Mouse (Mus musculus): ENCODE measurements around the gene Tnip2. TPM values are rescaled to one million over a fixed set of nuclear protein-coding genes. Genes with fewer than 3 reads are reported as not detected.

Gene Tnip2
- polyA plus RNA-seq, 1 experiment, result 22.0 TPM

DNA sequence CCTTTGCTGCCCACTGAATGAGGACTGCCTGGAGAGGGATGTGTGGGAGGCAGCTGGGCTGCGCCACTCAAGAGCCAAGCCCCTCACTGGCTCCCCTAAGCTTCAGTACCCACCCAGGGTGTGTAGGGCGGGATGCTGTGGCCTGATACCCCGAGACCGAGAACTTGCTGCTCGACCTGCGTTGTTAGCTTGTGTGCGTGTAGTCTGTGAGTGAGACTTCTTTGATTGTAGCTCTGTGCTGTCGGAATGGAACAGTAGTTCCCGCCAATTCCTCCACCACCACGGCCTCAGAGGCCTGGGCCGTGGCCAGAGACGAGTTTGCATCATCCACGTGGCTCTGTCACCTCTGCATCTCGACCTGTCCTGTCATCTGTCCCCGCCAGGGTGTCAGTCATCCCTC, 28.1 kb downstream of the Tnip2 start:
- H3K4me1 ChIP-seq (replicated peaks; ENCODE audit: control insufficient read depth, insufficient read depth, low read length), result no peaks in the 10 kb centered on the region
- no peaks in the 10 kb centered on the region for H3K27me3 ChIP-seq (ENCODE audit: control insufficient read depth, insufficient read depth, low read length)
- 97% methylated on average over 15 of the region's 15 CpGs for whole genome bisulfite sequencing
- peaks cover 3% of the 10 kb centered on the region for H3K36me3 ChIP-seq (ENCODE audit: control insufficient read depth, insufficient read depth, low read length)
- H3K27ac ChIP-seq (ENCODE audit: control insufficient read depth, insufficient read depth, low read length), result no peak overlapping the region
- DNase-seq, result no peak
- no peak overlapping the region for H3K4me3 ChIP-seq (ENCODE audit: control insufficient read depth, insufficient read depth, low read length)
- TF ChIP-seq CTCF (IDR thresholded peaks at IDR 0.05; ENCODE audit: borderline replicate concordance, control insufficient read depth, extremely low read depth, insufficient read depth, low read length, poor library complexity) (no peak), POLR2A (IDR thresholded peaks at IDR 0.05; ENCODE audit: control insufficient read depth, extremely low read depth, insufficient read depth, low read length, poor library complexity) (no peak)

DNA sequence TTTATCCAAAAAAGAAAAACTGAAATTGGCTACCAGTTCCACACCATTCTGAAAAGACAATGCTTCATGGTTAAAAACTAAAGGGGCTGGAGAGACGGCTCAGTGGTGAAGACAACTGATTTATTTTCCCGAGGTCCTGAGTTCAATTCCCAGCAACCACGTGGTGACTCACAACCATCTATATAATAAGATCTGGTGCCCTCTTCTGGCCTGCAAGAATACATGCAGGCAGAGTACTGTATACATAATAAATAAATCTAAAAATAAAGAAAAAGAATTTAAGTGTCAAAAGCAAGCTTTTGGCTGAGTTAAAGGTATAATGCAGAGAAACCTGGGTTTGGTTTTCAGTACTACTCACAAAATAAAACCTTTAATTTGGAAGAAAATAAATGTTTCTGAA, 32.9 kb downstream of the Tnip2 start:
- Histone ChIP-seq H3K36me3 (ENCODE audit: control insufficient read depth, insufficient read depth, low read length) (peaks cover 32% of the 10 kb centered on the region), H3K4me1 (replicated peaks; ENCODE audit: control insufficient read depth, insufficient read depth, low read length) (no peaks in the 10 kb centered on the region), H3K27me3 (ENCODE audit: control insufficient read depth, insufficient read depth, low read length) (no peaks in the 10 kb centered on the region), H3K4me3 (ENCODE audit: control insufficient read depth, insufficient read depth, low read length) (no peak overlapping the region), H3K27ac (ENCODE audit: control insufficient read depth, insufficient read depth, low read length) (no peak overlapping the region)
- WGBS, result 93% methylated on average over 3 of the region's 3 CpGs
- no peak for DNase-seq
- no peak for TF ChIP-seq POLR2A (IDR thresholded peaks at IDR 0.05; ENCODE audit: control insufficient read depth, extremely low read depth, insufficient read depth, low read length, poor library complexity)
- no peak for TF ChIP-seq CTCF (IDR thresholded peaks at IDR 0.05; ENCODE audit: borderline replicate concordance, control insufficient read depth, extremely low read depth, insufficient read depth, low read length, poor library complexity)

- H3K27me3 ChIP-seq (ENCODE audit: control insufficient read depth, insufficient read depth, low read length), result no peaks in the 10 kb centered on the region
- no peak for DNase-seq
- WGBS, result 100% methylated on average over 2 of the region's 2 CpGs
These were observed 45.6 kb downstream of the Tnip2 start for GRCm38 (mm10) chr5:34468039-34468775.

DNA sequence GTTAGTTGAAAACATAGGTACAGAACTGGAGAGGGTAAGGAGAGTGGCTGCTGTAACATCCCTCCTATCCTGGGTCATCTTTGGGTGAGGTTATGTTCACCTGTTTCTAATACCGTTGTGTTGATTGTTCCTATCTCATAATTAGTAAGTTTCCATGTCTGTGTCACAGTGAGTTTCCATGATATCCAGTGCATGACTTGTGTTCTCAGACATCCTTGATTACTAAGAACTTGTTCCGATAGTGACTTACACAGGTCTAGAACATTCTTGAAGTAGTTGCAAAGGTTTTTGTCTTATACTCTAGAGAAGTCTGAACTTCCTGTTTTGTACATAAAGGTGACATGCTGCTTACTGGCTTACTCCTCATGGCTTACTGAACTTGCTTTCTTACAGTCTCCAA, 47.1 kb downstream of the Tnip2 start:
- DNase-seq, result no peak
- no peak for TF ChIP-seq POLR2A (IDR thresholded peaks at IDR 0.05; ENCODE audit: control insufficient read depth, extremely low read depth, insufficient read depth, low read length, poor library complexity)
- TF ChIP-seq CTCF (IDR thresholded peaks at IDR 0.05; ENCODE audit: borderline replicate concordance, control insufficient read depth, extremely low read depth, insufficient read depth, low read length, poor library complexity), result no peak
- Histone ChIP-seq H3K4me3 (ENCODE audit: control insufficient read depth, insufficient read depth, low read length) (no peak overlapping the region), H3K4me1 (replicated peaks; ENCODE audit: control insufficient read depth, insufficient read depth, low read length) (peaks cover 11% of the 10 kb centered on the region), H3K27ac (ENCODE audit: control insufficient read depth, insufficient read depth, low read length) (no peak overlapping the region), H3K36me3 (ENCODE audit: control insufficient read depth, insufficient read depth, low read length) (peaks cover 40% of the 10 kb centered on the region), H3K27me3 (ENCODE audit: control insufficient read depth, insufficient read depth, low read length) (no peaks in the 10 kb centered on the region)
- 89% methylated on average over 2 of the region's 2 CpGs for WGBS

More at GRCm38 (mm10) chr5:34468039-34468775, 45.6 kb downstream of the Tnip2 start:
- Histone ChIP-seq H3K4me3 (ENCODE audit: control insufficient read depth, insufficient read depth, low read length) (no peak overlapping the region), H3K27ac (ENCODE audit: control insufficient read depth, insufficient read depth, low read length) (no peak overlapping the region), H3K4me1 (replicated peaks; ENCODE audit: control insufficient read depth, insufficient read depth, low read length) (peaks cover 11% of the 10 kb centered on the region), H3K36me3 (ENCODE audit: control insufficient read depth, insufficient read depth, low read length) (peaks cover 33% of the 10 kb centered on the region)
- TF ChIP-seq CTCF (IDR thresholded peaks at IDR 0.05; ENCODE audit: borderline replicate concordance, control insufficient read depth, extremely low read depth, insufficient read depth, low read length, poor library complexity) (no peak), POLR2A (IDR thresholded peaks at IDR 0.05; ENCODE audit: control insufficient read depth, extremely low read depth, insufficient read depth, low read length, poor library complexity) (no peak)

DNA sequence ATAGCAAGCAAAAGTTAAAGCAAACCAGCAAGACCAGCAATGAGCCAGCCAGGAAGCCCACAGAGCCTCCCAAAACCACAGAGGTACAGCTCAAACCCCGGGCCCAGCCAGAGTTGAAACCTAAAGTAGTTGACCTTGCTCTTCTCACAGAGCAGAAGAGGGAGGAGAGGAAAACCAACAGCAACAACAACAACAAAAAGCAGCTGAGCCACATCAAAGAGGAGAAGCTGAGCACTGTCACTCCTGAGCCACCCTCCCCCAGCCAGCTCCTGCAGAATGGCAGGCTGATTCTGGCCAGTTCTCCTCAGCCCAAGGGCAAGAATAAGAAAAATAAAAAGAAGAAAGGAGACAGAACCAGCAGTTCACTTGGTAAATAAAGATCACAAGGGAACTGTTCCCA, 47.7 kb downstream of the Tnip2 start:
- WGBS, result 0% methylated on average over 1 of the region's 1 CpGs
- Histone ChIP-seq H3K4me3 (ENCODE audit: control insufficient read depth, insufficient read depth, low read length) (no peak overlapping the region), H3K36me3 (ENCODE audit: control insufficient read depth, insufficient read depth, low read length) (peaks cover 43% of the 10 kb centered on the region), H3K4me1 (replicated peaks; ENCODE audit: control insufficient read depth, insufficient read depth, low read length) (peaks cover 11% of the 10 kb centered on the region), H3K27ac (ENCODE audit: control insufficient read depth, insufficient read depth, low read length) (peak overlapping the region; percentile 25; the same call in 1 of the 2 replicates), H3K27me3 (ENCODE audit: control insufficient read depth, insufficient read depth, low read length) (no peaks in the 10 kb centered on the region)
- TF ChIP-seq CTCF (IDR thresholded peaks at IDR 0.05; ENCODE audit: borderline replicate concordance, control insufficient read depth, extremely low read depth, insufficient read depth, low read length, poor library complexity), result no peak
- no peak for TF ChIP-seq POLR2A (IDR thresholded peaks at IDR 0.05; ENCODE audit: control insufficient read depth, extremely low read depth, insufficient read depth, low read length, poor library complexity)
- DNase-seq, result peak; percentile 60

- TF ChIP-seq CTCF (IDR thresholded peaks at IDR 0.05; ENCODE audit: borderline replicate concordance, control insufficient read depth, extremely low read depth, insufficient read depth, low read length, poor library complexity) (no peak), POLR2A (IDR thresholded peaks at IDR 0.05; ENCODE audit: control insufficient read depth, extremely low read depth, insufficient read depth, low read length, poor library complexity) (no peak)
- Histone ChIP-seq H3K4me1 (replicated peaks; ENCODE audit: control insufficient read depth, insufficient read depth, low read length) (peaks cover 11% of the 10 kb centered on the region), H3K27me3 (ENCODE audit: control insufficient read depth, insufficient read depth, low read length) (no peaks in the 10 kb centered on the region), H3K27ac (ENCODE audit: control insufficient read depth, insufficient read depth, low read length) (no peak overlapping the region), H3K36me3 (ENCODE audit: control insufficient read depth, insufficient read depth, low read length) (peaks cover 70% of the 10 kb centered on the region), H3K4me3 (ENCODE audit: control insufficient read depth, insufficient read depth, low read length) (no peak overlapping the region)
- DNase-seq, result no peak
- 97% methylated on average over 6 of the region's 6 CpGs for WGBS
These were observed 52.0 kb downstream of the Tnip2 start for GRCm38 (mm10) chr5:34461841-34462240.
